9 mouse cellular contexts compared by ENCODE assay signal in the genomic region with DNA sequence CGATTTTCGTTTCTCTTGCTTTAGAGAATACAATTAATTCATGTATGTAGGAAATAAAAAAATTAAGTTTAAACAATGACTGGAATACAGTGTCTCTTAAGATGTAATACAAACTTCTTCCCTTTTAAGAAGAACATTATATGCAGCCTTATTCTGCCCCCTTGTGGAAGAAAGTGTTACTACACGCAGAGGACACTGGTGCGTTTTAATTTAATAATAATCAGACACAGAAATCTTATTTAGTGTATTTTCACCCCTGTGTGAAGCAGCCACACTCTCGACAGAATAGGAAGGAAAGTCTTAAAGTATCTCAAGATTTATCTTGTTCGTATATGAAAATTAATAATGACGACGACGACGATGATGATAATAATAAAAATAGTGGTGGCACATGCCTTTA. TPM values are rescaled to one million over a fixed set of nuclear protein-coding genes. Genes with fewer than 3 reads are reported as not detected.
DNase-seq lines count a peak whose midpoint lies in the region; ATAC-seq and TF ChIP-seq lines count a peak whose summit lies in the region.
"Had no signal": no experiment of that assay in that cellular context is flagged by ENCODE, and none has a peak within 500 bp of the region (broad histone marks: within the 10 kb centered on the region; RNA-seq: fewer than 3 reads in every experiment).

No protein-coding gene starts in this region.

- ATAC-seq in megakaryocyte-erythroid progenitor cell, adult 5-6 weeks (replicated peaks; ENCODE audit: low FRiP score, low TSS enrichment, poor library complexity, severe bottlenecking): no peak

- DNase-seq in kidney, adult 2 months: peak; percentile 73
- DNase-seq in kidney, adult 18-20 months: no peak
- DNase-seq in CD4-positive, CD25-positive, alpha-beta regulatory T cell, adult 2 months (ENCODE audit: low read depth, low spot score): peak; percentile 88
- DNase-seq in MN1 (ENCODE audit: low spot score): peak; percentile 93
- DNase-seq in embryo, embryonic 10.5 days (ENCODE audit: low spot score): peak; percentile 89
- DNase-seq in layer of hippocampus, adult 9-11 months: peak; percentile 57
- DNase-seq in retina, postnatal 7 days (ENCODE audit: low read depth, low spot score): peak; percentile 58

- no peaks in the 10 kb centered on the region for H3K36me3 ChIP-seq in kidney, adult 2 months (ENCODE audit: control insufficient read depth, insufficient read depth, low read length)

- H3K27ac ChIP-seq in kidney, adult 2 months (ENCODE audit: insufficient read depth, low read depth, low read length): no peak overlapping the region

- no peak for TF ChIP-seq POLR2A in kidney, adult 2 months (IDR thresholded peaks at IDR 0.05; ENCODE audit: low read depth, low read length)

- TF ChIP-seq CTCF in kidney, adult 2 months (conservative IDR thresholded peaks at IDR 0.05; ENCODE audit: insufficient read depth, insufficient read length, low read depth, low read length): peak; percentile 32

- H3K27me3 ChIP-seq in kidney, adult 2 months (replicated peaks; ENCODE audit: control insufficient read depth, insufficient read depth, low read length): no peaks in the 10 kb centered on the region

- 29% methylated on average over 10 of the region's 10 CpGs for WGBS in kidney, adult 2 months

- H3K4me3 ChIP-seq in kidney, adult 2 months (ENCODE audit: insufficient read depth, low read depth, low read length): no peak overlapping the region

- no peaks in the 10 kb centered on the region; the same call in 1 of the 2 replicates for H3K4me1 ChIP-seq in kidney, adult 2 months (ENCODE audit: control insufficient read depth, insufficient read depth, low read length)

RNA-seq across cellular contexts. Expression of gene Slc22a16, which starts 45.1 kb away (rescaled TPM):
- 0.11 TPM in 1 of 2 replicates, not detected in the other for polyA plus RNA-seq in kidney, adult 2 months (2012; rRNA removed)
- total RNA-seq in megakaryocyte-erythroid progenitor cell, adult 5-6 weeks (2014; fragmentation: Nextera tagmentation): not detected in 2 replicates
- total RNA-seq in megakaryocyte-erythroid progenitor cell, adult 5-6 weeks (2017): not detected in 2 replicates
- polyA plus RNA-seq: frontal cortex, adult 2 months had no signal
